Mouse (Mus musculus) Patski (cell line): ENCODE data around the gene Rab3c. TPM values are rescaled to one million over a fixed set of nuclear protein-coding genes. Genes with fewer than 3 reads are reported as not detected.

Experiments used
- ATAC-seq: fragments of 100-300 bp; one replicate; pipeline ENCODE4 v1.8.0; 2021
- CTCF ChIA-PET: fragments of 350-600 bp; sonication (Branson Sonifier 250); formaldehyde crosslinking; loops from one replicate; lab custom pipeline; 2022; ENCODE audit warnings: inconsistent platforms; lab: Charles Lee
- POLR2A ChIA-PET: fragments of 350-600 bp; sonication (Branson Sonifier 250); formaldehyde crosslinking; loops from one replicate; lab custom pipeline; 2022; ENCODE audit warnings: antibody characterized with exemption, inconsistent platforms; lab: Charles Lee
- DNase-seq: peaks from one replicate; pipeline ENCODE4 v3.0.0-alpha.2; 2011; ENCODE audit warnings: low read depth, low spot score
- H3K27me3 ChIP-seq: fragments of 371-371 bp; one replicate; pipeline ENCODE4 v1.5.1; 2021
- CTCF ChIP-seq: fragments of 100-300 bp; IDR thresholded peaks from one replicate; pipeline ENCODE4 v1.5.1; 2021
- in situ Hi-C: fragments of 300-500 bp; cut with MboI; formaldehyde crosslinking; loops from 3 replicates; pipeline ENCODE4 v1.11.1; 2018; ENCODE audit warnings: low pct_unique_long_range_greater_than_20kb, mixed read lengths
- polyA plus RNA-seq: library from polyadenylated mRNA; unstranded; gene quantifications from one replicate; pipeline ENCODE4 v1.2.3, GENCODE M21; 2021

The Rab3c gene
- polyA plus RNA-seq, 1 experiment from 2014 or later, result not detected

DNA sequence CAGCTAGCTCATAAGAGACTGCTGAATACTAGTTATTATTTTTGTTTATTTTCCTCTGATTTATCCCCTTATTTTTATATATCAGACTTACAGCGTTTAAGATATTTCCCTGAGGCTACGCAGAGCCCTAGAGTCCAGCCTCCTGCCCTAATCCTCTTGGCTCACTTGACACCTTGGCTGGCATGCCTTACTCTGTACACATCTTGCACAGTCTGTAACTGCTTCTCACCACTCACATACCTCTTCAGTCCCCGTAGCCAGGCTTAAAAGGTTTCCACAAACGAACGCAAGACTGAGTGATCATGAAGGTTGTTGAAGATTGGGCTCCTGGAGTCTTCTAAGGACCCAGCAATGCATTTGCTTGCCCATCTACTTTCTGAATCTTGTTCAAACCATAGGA, 29.3 kb downstream of the Rab3c start:
- TF ChIP-seq CTCF, result no peak
- in situ Hi-C loops, result no loop called here
- ChIA-PET CTCF (no interaction called here), POLR2A (no interaction called here)
- ATAC-seq (no peak), DNase-seq (no peak)
- H3K27me3 ChIP-seq, result peaks cover 14% of the 10 kb centered on the region

- H3K27me3 ChIP-seq, result peaks cover 12% of the 10 kb centered on the region
- ChIA-PET POLR2A (no interaction called here), CTCF (no interaction called here)
- no peak for TF ChIP-seq CTCF
- no peak for ATAC-seq
- in situ Hi-C loops, result no loop called here
- DNase-seq, result no peak
These were observed 32.3 kb downstream of the Rab3c start for GRCm38 (mm10) chr13:110248481-110248880.

DNA sequence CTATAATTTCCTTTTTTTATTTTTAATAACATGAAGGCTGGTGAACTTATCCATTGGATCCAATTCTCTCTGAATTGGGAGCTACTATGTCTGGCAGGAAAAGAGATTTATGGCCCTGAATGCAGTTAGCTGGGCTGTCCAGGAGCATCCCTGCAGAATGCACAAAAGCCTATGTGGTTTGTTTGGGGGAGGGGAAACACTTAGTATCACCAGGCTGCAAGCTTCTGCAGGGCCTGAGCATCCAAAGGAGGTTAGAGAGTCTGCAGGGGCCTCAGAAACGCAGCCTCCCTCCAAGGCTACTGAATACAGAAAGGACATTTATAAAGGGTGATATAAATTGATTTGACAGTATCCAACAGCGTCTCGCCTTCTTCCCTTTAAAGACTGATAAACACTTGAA, 41.8 kb downstream of the Rab3c start:
- in situ Hi-C loops, result no loop called here

DNA sequence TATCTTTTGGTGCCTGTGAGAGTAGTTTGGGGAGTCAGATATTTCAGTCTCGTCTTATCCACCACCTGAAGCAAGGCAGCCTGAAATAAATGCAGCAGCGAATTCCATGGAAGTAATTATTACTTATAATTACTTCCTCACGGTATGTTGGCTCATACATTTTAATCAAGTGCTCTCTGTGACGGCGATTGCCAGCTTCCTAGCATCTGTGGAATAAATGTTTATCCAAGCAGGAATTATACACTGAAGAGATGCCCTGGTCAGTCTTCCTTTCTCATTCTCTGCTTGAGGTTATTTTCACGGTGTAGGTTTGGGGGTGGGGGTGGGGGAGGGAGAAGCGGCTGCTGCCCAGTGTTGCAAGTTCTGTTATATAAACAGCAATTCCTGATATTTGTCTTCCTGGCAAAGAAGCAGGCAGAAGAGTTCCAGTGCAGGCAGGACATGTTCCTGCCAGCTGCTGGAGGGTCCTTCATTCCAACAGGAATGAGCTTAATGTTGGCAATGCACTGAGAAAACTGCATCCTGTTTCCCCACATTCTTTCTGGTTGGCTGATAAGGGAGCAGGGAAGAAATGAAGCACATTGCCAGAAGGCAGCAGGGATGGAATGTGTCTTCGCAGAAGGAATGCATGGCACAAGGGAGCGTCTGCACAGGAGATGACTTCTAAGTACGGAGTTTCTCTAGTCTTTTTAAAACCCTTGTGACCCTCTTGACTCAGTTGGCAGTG, 43.4 kb downstream of the Rab3c start:
- CTCF ChIA-PET, result interaction anchor here (1.2 kb wide), 1 partner anchor 23 kb away, joined by 3 read pairs; no protein-coding TSS in a partner anchor
- in situ Hi-C loops, result no loop called here
- POLR2A ChIA-PET, result no interaction called here
- no peak for TF ChIP-seq CTCF
- peaks cover 9% of the 10 kb centered on the region for H3K27me3 ChIP-seq
- no peak for DNase-seq
- ATAC-seq, result peak; percentile 21

More for the DNA sequence above, 41.8 kb downstream of the Rab3c start:
- POLR2A ChIA-PET, result no interaction called here
- CTCF ChIA-PET, result no interaction called here
- ATAC-seq (no peak), DNase-seq (no peak)
- TF ChIP-seq CTCF, result no peak
- H3K27me3 ChIP-seq, result peaks cover 7% of the 10 kb centered on the region

- POLR2A ChIA-PET, result no interaction called here
- CTCF ChIA-PET, result no interaction called here
- DNase-seq, result no peak
- ATAC-seq, result no peak
- TF ChIP-seq CTCF, result no peak
- in situ Hi-C loops, result no loop called here
- peaks cover 6% of the 10 kb centered on the region for H3K27me3 ChIP-seq
These were observed 47.4 kb downstream of the Rab3c start for GRCm38 (mm10) chr13:110233364-110233763.

- ATAC-seq (no peak), DNase-seq (no peak)
- ChIA-PET POLR2A (interaction anchor here (0.6 kb wide), 1 partner anchor 1314 kb away, joined by 3 read pairs; no protein-coding TSS in a partner anchor), CTCF (no interaction called here)
- in situ Hi-C loops, result no loop called here
- no peak for TF ChIP-seq CTCF
- peaks cover 7% of the 10 kb centered on the region for H3K27me3 ChIP-seq
These were observed 49.6 kb downstream of the Rab3c start for GRCm38 (mm10) chr13:110231086-110231688.

DNA sequence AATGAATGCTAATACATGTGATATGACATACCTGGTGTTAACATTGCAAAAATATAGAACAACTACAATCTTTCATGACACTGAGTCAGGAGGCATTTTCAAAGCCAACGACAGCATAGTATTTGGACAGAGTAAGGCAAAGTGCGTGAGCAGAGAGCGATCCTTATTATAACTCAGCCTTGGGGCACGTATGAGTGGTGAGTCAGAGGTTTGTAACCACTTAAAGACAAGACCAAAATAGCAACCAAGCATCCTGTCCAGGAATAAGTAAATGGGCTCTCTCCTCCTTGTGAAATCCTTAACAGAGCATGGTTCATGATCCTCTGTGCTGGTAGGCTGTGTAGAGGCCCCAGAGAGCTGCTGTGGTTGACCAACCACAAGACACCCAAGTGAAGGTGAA, 50.8 kb downstream of the Rab3c start:
- ATAC-seq, result peak; percentile 80
- POLR2A ChIA-PET, result no interaction called here
- in situ Hi-C loops, result no loop called here

DNA sequence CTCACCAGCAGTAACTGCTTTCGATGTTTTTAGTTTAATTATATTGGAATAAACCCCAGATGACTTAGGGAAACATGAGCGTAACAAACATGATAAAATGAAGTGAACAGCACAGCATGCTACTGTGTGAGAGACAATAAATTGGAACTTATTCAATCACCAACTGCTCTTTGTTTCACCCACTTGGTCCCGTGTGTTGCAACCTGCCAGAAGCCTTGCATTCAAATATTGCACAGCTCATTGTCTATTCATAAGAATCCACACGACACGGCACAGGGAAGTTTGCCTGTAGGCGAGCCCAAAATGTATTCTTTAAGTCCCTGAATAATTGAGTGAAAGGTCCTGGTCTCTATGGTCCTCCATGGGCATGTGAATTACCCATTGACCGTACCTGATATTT, 61.6 kb downstream of the Rab3c start:
- in situ Hi-C loops, result no loop called here
- TF ChIP-seq CTCF, result no peak
- DNase-seq (no peak), ATAC-seq (no peak)
- H3K27me3 ChIP-seq, result peaks cover 10% of the 10 kb centered on the region
- ChIA-PET CTCF (no interaction called here), POLR2A (no interaction called here)

More for the DNA sequence above, 50.8 kb downstream of the Rab3c start:
- CTCF ChIA-PET, result no interaction called here
- no peak for DNase-seq
- H3K27me3 ChIP-seq, result peaks cover 11% of the 10 kb centered on the region
- TF ChIP-seq CTCF, result no peak

DNA sequence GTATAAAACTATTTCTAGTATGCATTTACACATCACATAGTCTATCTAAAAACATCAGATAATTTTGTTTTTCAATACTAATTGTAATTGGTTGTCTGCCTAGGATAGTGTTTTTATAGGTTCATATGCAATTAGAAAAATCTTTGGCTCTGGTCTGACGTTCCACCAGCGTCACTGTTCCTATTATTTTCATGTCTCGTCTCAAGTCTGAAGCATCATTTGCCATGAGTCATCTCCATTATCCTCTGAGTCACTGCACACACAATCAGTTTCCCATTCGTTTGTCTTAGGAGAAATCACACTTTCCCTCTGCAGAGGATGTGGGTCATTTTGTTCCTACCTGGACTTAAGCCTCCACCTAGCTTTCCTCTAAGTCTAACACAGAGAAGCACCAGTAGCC, 62.3 kb downstream of the Rab3c start:
- ChIA-PET POLR2A (interaction anchor here (0.6 kb wide), 1 partner anchor 111 kb away, joined by 3 read pairs; no protein-coding TSS in a partner anchor), CTCF (no interaction called here)
- no peak for TF ChIP-seq CTCF
- in situ Hi-C loops, result no loop called here
- ATAC-seq, result no peak
- DNase-seq, result no peak
- H3K27me3 ChIP-seq, result peaks cover 3% of the 10 kb centered on the region

- ATAC-seq (no peak), DNase-seq (no peak)
- POLR2A ChIA-PET, result no interaction called here
- H3K27me3 ChIP-seq, result peaks cover 38% of the 10 kb centered on the region
- TF ChIP-seq CTCF, result no peak
- CTCF ChIA-PET, result no interaction called here
- in situ Hi-C loops, result no loop called here
These were observed 69.2 kb downstream of the Rab3c start for GRCm38 (mm10) chr13:110211526-110212075.

DNA sequence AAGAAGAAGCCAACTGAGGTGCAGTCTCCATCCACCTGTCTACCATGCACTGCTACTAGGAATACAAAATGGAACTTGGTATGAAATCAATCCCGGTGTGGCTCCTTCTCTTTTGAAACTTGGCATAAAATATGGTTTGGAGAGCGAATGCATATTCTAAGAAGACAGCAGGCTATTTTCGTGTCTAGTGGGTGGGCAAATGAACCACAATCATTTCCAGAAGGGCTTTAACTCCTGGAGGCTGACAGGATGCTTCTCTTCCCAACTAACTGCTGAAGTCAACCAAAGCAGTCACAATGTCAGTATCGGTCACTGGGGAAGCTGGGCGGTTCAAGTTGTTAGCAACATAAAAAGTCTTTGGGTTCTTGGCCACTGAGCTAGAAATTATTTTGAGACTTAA, 81.9 kb downstream of the Rab3c start:
- H3K27me3 ChIP-seq, result peaks cover 34% of the 10 kb centered on the region
- ChIA-PET CTCF (interaction anchor here (0.9 kb wide), 1 partner anchor 22 kb away, joined by 3 read pairs; no protein-coding TSS in a partner anchor), POLR2A (interaction anchor here (0.7 kb wide), 1 partner anchor 69 kb away, joined by 3 read pairs; no protein-coding TSS in a partner anchor)
- ATAC-seq (no peak), DNase-seq (no peak)
- no peak for TF ChIP-seq CTCF
- in situ Hi-C loops, result no loop called here
